Mouse (Mus musculus): Measurements from ENCODE around the gene Med9.

Gene Med9

GRCm38 (mm10) chr11:59947752-59948400, at the start of gene Med9:
Gene Med9 (plus strand): TSS chr11:59948206.
- peak; percentile 94 for DNase-seq (ENCODE audit: low spot score)

GRCm38 (mm10) chr11:59899711-59900685, 48.0 kb upstream of the Med9 start:
- no peak for DNase-seq (ENCODE audit: low spot score)

GRCm38 (mm10) chr11:59900995-59901394, 47.0 kb upstream of the Med9 start:
- DNase-seq (ENCODE audit: low spot score): no peak

GRCm38 (mm10) chr11:59902045-59902726, 45.8 kb upstream of the Med9 start:
- no peak for DNase-seq (ENCODE audit: low spot score)

GRCm38 (mm10) chr11:59906521-59907123, 41.4 kb upstream of the Med9 start:
- no peak for DNase-seq (ENCODE audit: low spot score)

GRCm38 (mm10) chr11:59908446-59908845, 39.6 kb upstream of the Med9 start:
- no peak for DNase-seq (ENCODE audit: low spot score)

- DNase-seq (ENCODE audit: low spot score): no peak
Observed at GRCm38 (mm10) chr11:59910586-59910985, 37.4 kb upstream of the Med9 start.

- no peak for DNase-seq (ENCODE audit: low spot score)
Observed at GRCm38 (mm10) chr11:59911523-59911922, 36.5 kb upstream of the Med9 start.

GRCm38 (mm10) chr11:59913702-59914101, 34.3 kb upstream of the Med9 start:
- DNase-seq (ENCODE audit: low spot score): no peak

GRCm38 (mm10) chr11:59918014-59918413, 30.0 kb upstream of the Med9 start:
- no peak for DNase-seq (ENCODE audit: low spot score)

- DNase-seq (ENCODE audit: low spot score): no peak
Observed at GRCm38 (mm10) chr11:59919401-59919800, 28.6 kb upstream of the Med9 start.

GRCm38 (mm10) chr11:59920331-59920730, 27.7 kb upstream of the Med9 start:
- no peak for DNase-seq (ENCODE audit: low spot score)

- DNase-seq (ENCODE audit: low spot score): no peak
Observed at GRCm38 (mm10) chr11:59921265-59921664, 26.7 kb upstream of the Med9 start.

GRCm38 (mm10) chr11:59930031-59930430, 18.0 kb upstream of the Med9 start:
- DNase-seq (ENCODE audit: low spot score): no peak

GRCm38 (mm10) chr11:59932560-59933337, 15.3 kb upstream of the Med9 start:
- DNase-seq (ENCODE audit: low spot score): no peak

GRCm38 (mm10) chr11:59933943-59934342, 14.1 kb upstream of the Med9 start:
- DNase-seq (ENCODE audit: low spot score): no peak

GRCm38 (mm10) chr11:59937023-59937422, 11.0 kb upstream of the Med9 start:
- DNase-seq (ENCODE audit: low spot score): no peak

GRCm38 (mm10) chr11:59937615-59938014, 10.4 kb upstream of the Med9 start:
- DNase-seq (ENCODE audit: low spot score): no peak

- DNase-seq (ENCODE audit: low spot score): no peak
Observed at GRCm38 (mm10) chr11:59939821-59940220, 8.2 kb upstream of the Med9 start.

- no peak for DNase-seq (ENCODE audit: low spot score)
Observed at GRCm38 (mm10) chr11:59940645-59941044, 7.4 kb upstream of the Med9 start.

GRCm38 (mm10) chr11:59941391-59941790, 6.6 kb upstream of the Med9 start:
- no peak for DNase-seq (ENCODE audit: low spot score)
